Mouse (Mus musculus) testis, adult 10 weeks (tissue): ENCODE results near the gene Scrt2. TPM values are rescaled to one million over a fixed set of nuclear protein-coding genes. Genes with fewer than 3 reads are reported as not detected.

ENCODE experiments used
- polyA plus RNA-seq: library from polyadenylated mRNA; stranded (reverse); fragments of 350-450 nt; fragmentation: Illumina TruSeq; extraction: RNeasy Lipid Tissue Mini Kit (QIAGEN cat#74804); gene quantifications from one replicate; pipeline ENCODE4 v1.2.3, GENCODE M21; 2014; ENCODE audit warnings: low read depth, low replicate concordance

Scrt2 gene
- not detected for polyA plus RNA-seq

GRCm38 (mm10) chr2:152080685-152081541, at the start of gene Scrt2:
Scrt2 (plus strand) TSS chr2:152081529.

DNA sequence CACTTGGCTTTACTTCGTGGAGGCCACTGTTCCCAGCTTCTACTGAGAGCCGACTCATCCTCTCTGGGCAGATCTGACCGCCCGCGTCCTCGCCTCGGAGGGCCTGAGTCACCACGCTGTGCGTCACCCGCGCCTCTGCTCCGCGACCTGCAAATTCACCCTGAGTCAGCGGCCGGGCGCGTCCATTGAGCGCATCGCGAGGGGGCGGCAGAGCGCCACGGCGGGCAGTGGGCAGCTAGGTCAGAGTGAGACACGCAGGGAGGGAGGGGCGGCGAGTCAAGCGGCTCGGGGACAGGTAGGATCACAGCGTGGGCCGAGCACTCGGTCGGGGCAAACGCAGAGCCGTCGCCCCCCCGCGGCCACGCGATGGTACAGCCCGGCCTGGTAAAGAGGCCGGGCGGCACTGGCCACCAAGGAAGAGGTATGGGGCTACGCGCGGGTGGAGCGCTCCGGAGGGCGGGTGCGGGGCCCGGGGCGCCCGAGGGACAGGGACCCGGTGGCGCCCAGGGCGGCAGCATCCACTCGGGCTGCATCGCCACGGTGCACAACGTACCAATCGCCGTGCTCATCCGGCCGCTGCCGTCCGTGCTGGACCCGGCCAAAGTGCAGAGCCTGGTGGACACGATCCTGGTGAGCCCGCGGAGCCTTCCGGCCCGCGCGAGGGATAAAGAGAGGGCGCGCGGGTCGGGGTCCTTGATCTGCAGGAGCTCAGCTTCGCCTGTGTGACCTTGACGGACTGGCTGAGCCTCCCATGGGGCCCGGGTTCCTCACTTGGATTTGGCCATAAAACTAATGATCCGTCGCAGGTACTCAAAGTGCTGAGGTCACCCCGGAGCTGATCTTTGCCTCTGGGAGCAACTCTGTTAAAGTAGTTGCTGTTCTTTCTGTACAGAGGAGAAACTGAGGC, 24.2 kb downstream of the Scrt2 start, which contains the start of gene Srxn1:
Srxn1 (plus strand) TSS at position 199 of the 907 bp plus-strand sequence.

GRCm38 (mm10) chr2:152143279-152144157, 62.2 kb downstream of the Scrt2 start, which contains the start of gene Tcf15:
Tcf15 (plus strand) TSS chr2:152143561.

Other genes starting within 250 kb of the Scrt2 start
- gene Rspo4, start 238.6 kb upstream of the Scrt2 start, polyA plus RNA-seq, result 0.25 TPM
- 0.17 TPM for gene Angpt4, start 170.3 kb upstream of the Scrt2 start, polyA plus RNA-seq
- gene Fam110a, start 101.3 kb upstream of the Scrt2 start, polyA plus RNA-seq, result 3.7 TPM
- 9.6 TPM for gene Slc52a3, start 85.0 kb upstream of the Scrt2 start, polyA plus RNA-seq
- 12.2 TPM for gene Srxn1, start 24.0 kb downstream of the Scrt2 start, polyA plus RNA-seq
- gene Tcf15, start 62.0 kb downstream of the Scrt2 start, polyA plus RNA-seq, result not detected
- 41.2 TPM for gene Csnk2a1, start 145.3 kb downstream of the Scrt2 start, polyA plus RNA-seq
- 43.6 TPM for gene Tbc1d20, start 212.3 kb downstream of the Scrt2 start, polyA plus RNA-seq